Comparison of ENCODE assay signal across 9 mouse cellular contexts in genomic region chrX:166416196-166416595, GRCm38 (mm10). TPM values are rescaled to one million over a fixed set of nuclear protein-coding genes. Genes with fewer than 3 reads are reported as not detected.
A peak's percentile ranks its signal among the peaks of the same experiment; 100 is the strongest.
DNase-seq lines count a peak whose midpoint lies in the region; ATAC-seq and TF ChIP-seq lines count a peak whose summit lies in the region.
"Had no signal": no experiment of that assay in that cellular context is flagged by ENCODE, and none has a peak within 500 bp of the region (broad histone marks: within the 10 kb centered on the region; RNA-seq: fewer than 3 reads in every experiment).

No protein-coding gene starts in this region.

- no peaks in the 10 kb centered on the region for H3K4me1 ChIP-seq in midbrain, embryonic 10.5 days
- H3K4me1 ChIP-seq in midbrain, embryonic 11.5 days (ENCODE audit: control insufficient read depth, insufficient read depth, low read length): no peaks in the 10 kb centered on the region
- H3K4me1 ChIP-seq in bone marrow, adult 2 months (ENCODE audit: control insufficient read depth, insufficient read depth, low read length): no peaks in the 10 kb centered on the region
- H3K4me1 ChIP-seq: neural tube, embryonic 12.5 days had no signal

- TF ChIP-seq CTCF in bone marrow, adult 2 months (IDR thresholded peaks at IDR 0.05; ENCODE audit: control insufficient read depth, insufficient read depth, low read length): 0 out of 2 replicates have a peak, but pooled peaks have one; percentile 13

- intact Hi-C loops in gastrocnemius, postnatal 36 days (cut with DNase I): loop anchor here (10.0 kb wide), 1 partner anchor 239 kb away; no protein-coding TSS in a partner anchor
- intact Hi-C loops in left cerebral cortex, postnatal 36 days (cut with DNase I): no loop called here

- H3K4me3 ChIP-seq in midbrain, embryonic 10.5 days: no peak overlapping the region
- H3K4me3 ChIP-seq in midbrain, embryonic 11.5 days (ENCODE audit: low read depth, low read length): no peak overlapping the region
- H3K4me3 ChIP-seq in bone marrow, adult 2 months (replicated peaks; ENCODE audit: control insufficient read depth, low read depth, low read length): no peak overlapping the region
- H3K4me3 ChIP-seq: neural tube, embryonic 12.5 days had no signal

- peaks cover 10% of the 10 kb centered on the region; the same call in 1 of the 2 replicates for H3K36me3 ChIP-seq in midbrain, embryonic 10.5 days
- no peaks in the 10 kb centered on the region for H3K36me3 ChIP-seq in midbrain, embryonic 11.5 days (ENCODE audit: control insufficient read depth, insufficient read depth, low read length)
- H3K36me3 ChIP-seq: neural tube, embryonic 12.5 days had no signal

- no peaks in the 10 kb centered on the region for H3K9me3 ChIP-seq in midbrain, embryonic 10.5 days (replicated peaks)
- H3K9me3 ChIP-seq in midbrain, embryonic 11.5 days (ENCODE audit: control insufficient read depth, low read length): no peaks in the 10 kb centered on the region
- H3K9me3 ChIP-seq: neural tube, embryonic 12.5 days had no signal

- WGBS in midbrain, embryonic 10.5 days: 80% methylated on average over 6 of the region's 6 CpGs
- WGBS in midbrain, embryonic 11.5 days: 90% methylated on average over 4 of the region's 6 CpGs
- WGBS in bone marrow, adult 2 months: 54% methylated on average over 6 of the region's 6 CpGs

- peaks cover 30% of the 10 kb centered on the region for H3K27me3 ChIP-seq in midbrain, embryonic 10.5 days (ENCODE audit: low read depth, poor library complexity, severe bottlenecking)
- no peaks in the 10 kb centered on the region for H3K27me3 ChIP-seq in midbrain, embryonic 11.5 days (ENCODE audit: control insufficient read depth, insufficient read depth, low read length)
- H3K27me3 ChIP-seq: neural tube, embryonic 12.5 days had no signal

- no peak overlapping the region for H3K9ac ChIP-seq in midbrain, embryonic 11.5 days (ENCODE audit: low read length)
- H3K9ac ChIP-seq: neural tube, embryonic 12.5 days had no signal

- H3K4me2 ChIP-seq in midbrain, embryonic 11.5 days: no peak overlapping the region
- H3K4me2 ChIP-seq: neural tube, embryonic 12.5 days had no signal

- peak; percentile 3 for DNase-seq in gastrocnemius, adult 18-20 months (ENCODE audit: low spot score)
- DNase-seq in gastrocnemius, postnatal 36 days: no peak
- peak; percentile 13 for DNase-seq in midbrain, embryonic 10.5 days (ENCODE audit: low spot score)
- DNase-seq in midbrain, embryonic 11.5 days (ENCODE audit: low spot score, missing footprints): no peak
- DNase-seq in heart, postnatal 4 days: peak; percentile 19
- DNase-seq in skeletal muscle tissue, adult 2 months (ENCODE audit: low read depth, low spot score): peak; percentile 3
- no peak for DNase-seq in left cerebral cortex, postnatal 36 days (ENCODE audit: low spot score in 2 of 2)

- no peak for TF ChIP-seq POLR2A in bone marrow, adult 2 months (IDR thresholded peaks at IDR 0.05; ENCODE audit: borderline replicate concordance, control insufficient read depth, low read depth, low read length)

- H3K27ac ChIP-seq in midbrain, embryonic 10.5 days (replicated peaks): no peak overlapping the region
- no peak overlapping the region for H3K27ac ChIP-seq in midbrain, embryonic 11.5 days (ENCODE audit: low read depth, low read length)
- no peak overlapping the region for H3K27ac ChIP-seq in bone marrow, adult 2 months (ENCODE audit: control insufficient read depth, insufficient read depth, low read depth, low read length, poor library complexity)
- H3K27ac ChIP-seq: neural tube, embryonic 12.5 days had no signal

- no peak for ATAC-seq in midbrain, embryonic 11.5 days (ENCODE audit: low FRiP score)

RNA-seq across cellular contexts. Expression of gene Trappc2, which starts 24.2 kb away (rescaled TPM):
- 10 to 100 TPM; 16.5 to 19.3 TPM for total RNA-seq in gastrocnemius, adult 18-20 months (2021)
- total RNA-seq in gastrocnemius, postnatal 36 days (2021): 10 to 100 TPM; 17.1 to 17.2 TPM
- 32.7 and 42.6 TPM in 2 replicates for polyA plus RNA-seq in midbrain, embryonic 10.5 days (2016; fragmentation: Nextera tagmentation; extraction: Ambion mirVana)
- 48.7 and 51.7 TPM in 2 replicates for polyA plus RNA-seq in midbrain, embryonic 11.5 days (2014; fragmentation: Nextera tagmentation; extraction: Ambion mirVana)
- 6.8 and 7.6 TPM in 2 replicates for polyA plus RNA-seq in bone marrow, adult 2 months (2011; ENCODE audit: insufficient read depth, insufficient read length, low replicate concordance, missing spikeins)
- total RNA-seq in heart, postnatal 4 days (2021): 10 to 100 TPM; 15.1 to 15.8 TPM
- total RNA-seq in left cerebral cortex, postnatal 36 days (2021): 10 to 100 TPM; 45.6 to 51.6 TPM

RNA-seq across cellular contexts. Expression of gene Ofd1, which starts 24.3 kb away (rescaled TPM):
- 1 to 10 TPM; 4.5 to 6.1 TPM for total RNA-seq in gastrocnemius, adult 18-20 months (2021)
- 1 to 10 TPM; 3.9 to 6.1 TPM for total RNA-seq in gastrocnemius, postnatal 36 days (2021)
- polyA plus RNA-seq in midbrain, embryonic 10.5 days (2016; fragmentation: Nextera tagmentation; extraction: Ambion mirVana): 6.6 and 7.1 TPM in 2 replicates
- 9.4 and 9.9 TPM in 2 replicates for polyA plus RNA-seq in midbrain, embryonic 11.5 days (2014; fragmentation: Nextera tagmentation; extraction: Ambion mirVana)
- 6.2 and 6.6 TPM in 2 replicates for polyA plus RNA-seq in bone marrow, adult 2 months (2011; ENCODE audit: insufficient read depth, insufficient read length, low replicate concordance, missing spikeins)
- total RNA-seq in heart, postnatal 4 days (2021): 1 to 10 TPM; 7.5 TPM
- 1 to 10 TPM; 4.6 to 5.6 TPM for total RNA-seq in left cerebral cortex, postnatal 36 days (2021)

Comparison
In these comparisons a context has a peak if more than half of its experiments do, and no peak if none do; other contexts are left out.
1. DNase-seq: peak in gastrocnemius, adult 18-20 months (single experiment), midbrain, embryonic 10.5 days (single experiment), heart, postnatal 4 days (single experiment) and skeletal muscle tissue, adult 2 months (single experiment); none in gastrocnemius, postnatal 36 days (0 of 2), midbrain, embryonic 11.5 days (single experiment) and left cerebral cortex, postnatal 36 days (0 of 2).